Mouse (Mus musculus) embryonic facial prominence, embryonic 10.5 days (tissue): ENCODE results near the gene Lsm2. TPM values are rescaled to one million over a fixed set of nuclear protein-coding genes. Genes with fewer than 3 reads are reported as not detected.
"Not testable (repeated sequence)": the region's sequence is repeated elsewhere in the genome, so short reads cannot be mapped to it uniquely, and the experiment has no call there.

Experiments used
- DNase-seq: peaks from one replicate; pipeline ENCODE4 v3.0.0-alpha.2; 2017; ENCODE audit warnings: low spot score
- H3K27ac ChIP-seq: fragments of 300-500 bp; sonication (generic); replicated peaks from 2 replicates; pipeline ENCODE4 v1.5.1; 2016; ENCODE audit warnings: mild to moderate bottlenecking
- H3K27me3 ChIP-seq: fragments of 300-500 bp; sonication (generic); replicated peaks from 2 replicates; pipeline ENCODE4 v1.6.1; 2016; ENCODE audit warnings: low read depth, mild to moderate bottlenecking; ENCODE audit not compliant: poor library complexity, severe bottlenecking
- H3K36me3 ChIP-seq: fragments of 300-500 bp; sonication (generic); replicated peaks from 2 replicates; pipeline ENCODE4 v1.6.1; 2016; ENCODE audit warnings: mild to moderate bottlenecking, moderate library complexity
- H3K4me1 ChIP-seq: fragments of 300-500 bp; sonication (generic); 2 replicates; pipeline ENCODE4 v1.6.1; 2016
- H3K4me3 ChIP-seq: fragments of 300-500 bp; sonication (generic); 2 replicates; pipeline ENCODE4 v1.5.1; 2016; ENCODE audit warnings: mild to moderate bottlenecking, moderate library complexity
- H3K9me3 ChIP-seq: fragments of 300-500 bp; sonication (generic); 2 replicates; pipeline ENCODE4 v1.6.1; 2016; ENCODE audit warnings: mild to moderate bottlenecking
- WGBS: fragments of 180-500 bp; shearing (Covaris S2); methylation state at CpG from one replicate; pipeline ENCODE4 v1.1.7; 2016; 5-methylcytosine and 5-hydroxymethylcytosine counted together
- polyA plus RNA-seq: library from polyadenylated mRNA; unstranded; fragments of >200 nt; fragmentation: Nextera tagmentation; extraction: Ambion mirVana; gene quantifications from 2 replicates; pipeline ENCODE4 v1.2.1, GENCODE M21; 2016

Gene Lsm2
- 339 and 361 TPM in 2 replicates for polyA plus RNA-seq

GRCm38 (mm10) chr17:34981690-34982180 lies at the start of gene Lsm2:
Gene Lsm2, plus strand, starts transcription at chr17:34981862.
- peak; percentile 94 for DNase-seq
- H3K27ac ChIP-seq: peak within 1 kb of the TSS; percentile 99
- H3K4me1 ChIP-seq: peaks cover 20% of the 10 kb centered on the region
- no peaks in the 10 kb centered on the region for H3K9me3 ChIP-seq
- no peaks in the 10 kb centered on the region for H3K27me3 ChIP-seq
- H3K4me3 ChIP-seq: peak within 1 kb of the TSS; percentile 97
- WGBS: under 1% methylated on average over 58 of the region's 58 CpGs
- H3K36me3 ChIP-seq: peaks cover 46% of the 10 kb centered on the region

GRCm38 (mm10) chr17:34932287-34932686 lies 49.4 kb upstream of the Lsm2 start:
- H3K4me3 ChIP-seq: peak overlapping the region; percentile 82
- no peak overlapping the region for H3K27ac ChIP-seq
- DNase-seq: no peak
- 92% methylated on average over 8 of the region's 8 CpGs for WGBS
- H3K4me1 ChIP-seq: peaks cover 37% of the 10 kb centered on the region
- H3K27me3 ChIP-seq: 0 out of 2 replicates have a peak, but pooled peaks cover 4% of the 10 kb centered on the region
- H3K9me3 ChIP-seq: no peaks in the 10 kb centered on the region
- peaks cover 12% of the 10 kb centered on the region; the same call in 1 of the 2 replicates for H3K36me3 ChIP-seq

- 0 out of 2 replicates have a peak, but pooled peaks cover 4% of the 10 kb centered on the region for H3K27me3 ChIP-seq
- H3K4me1 ChIP-seq: peaks cover 37% of the 10 kb centered on the region
- WGBS: 50% methylated on average over 24 of the region's 24 CpGs
- H3K36me3 ChIP-seq: peaks cover 12% of the 10 kb centered on the region; the same call in 1 of the 2 replicates
- DNase-seq: peak; percentile 22
- H3K27ac ChIP-seq: peak overlapping the region; percentile 63; the same call in 1 of the 2 replicates
- no peaks in the 10 kb centered on the region for H3K9me3 ChIP-seq
- H3K4me3 ChIP-seq: peak overlapping the region; percentile 29; the same call in 1 of the 2 replicates
These were observed 47.6 kb upstream of the Lsm2 start for GRCm38 (mm10) chr17:34934031-34934430.

GRCm38 (mm10) chr17:34934830-34935229 lies 46.8 kb upstream of the Lsm2 start:
- Histone ChIP-seq H3K36me3 (peaks cover 12% of the 10 kb centered on the region; the same call in 1 of the 2 replicates), H3K9me3 (no peaks in the 10 kb centered on the region), H3K27ac (peak overlapping the region; percentile 63), H3K4me3 (peak overlapping the region; percentile 29; the same call in 1 of the 2 replicates), H3K4me1 (peaks cover 37% of the 10 kb centered on the region), H3K27me3 (0 out of 2 replicates have a peak, but pooled peaks cover 4% of the 10 kb centered on the region)
- no peak for DNase-seq
- 35% methylated on average over 8 of the region's 8 CpGs for WGBS

- WGBS: 88% methylated on average over 6 of the region's 6 CpGs
- no peaks in the 10 kb centered on the region for H3K9me3 ChIP-seq
- H3K4me3 ChIP-seq: no peak overlapping the region
- H3K27ac ChIP-seq: no peak overlapping the region
- no peaks in the 10 kb centered on the region for H3K27me3 ChIP-seq
- peaks cover 30% of the 10 kb centered on the region for H3K4me1 ChIP-seq
- no peak for DNase-seq
- H3K36me3 ChIP-seq: peaks cover 6% of the 10 kb centered on the region; the same call in 1 of the 2 replicates
These were observed 43.6 kb upstream of the Lsm2 start for GRCm38 (mm10) chr17:34937960-34938505.

GRCm38 (mm10) chr17:34941344-34942041 lies 40.2 kb upstream of the Lsm2 start:
- Histone ChIP-seq H3K36me3 (no peaks in the 10 kb centered on the region), H3K4me1 (peaks cover 8% of the 10 kb centered on the region), H3K4me3 (peak overlapping the region; percentile 52), H3K27ac (peak overlapping the region; percentile 80), H3K9me3 (no peaks in the 10 kb centered on the region), H3K27me3 (no peaks in the 10 kb centered on the region)
- peak; percentile 72 for DNase-seq
- 8% methylated on average over 15 of the region's 15 CpGs for WGBS

GRCm38 (mm10) chr17:34943128-34943815 lies 38.4 kb upstream of the Lsm2 start:
- Histone ChIP-seq H3K9me3 (no peaks in the 10 kb centered on the region), H3K36me3 (no peaks in the 10 kb centered on the region)
- 86% methylated on average over 4 of the region's 4 CpGs for WGBS

GRCm38 (mm10) chr17:34944362-34944761 lies 37.3 kb upstream of the Lsm2 start:
- Histone ChIP-seq H3K4me1 (peaks cover 8% of the 10 kb centered on the region), H3K27ac (no peak overlapping the region), H3K27me3 (no peaks in the 10 kb centered on the region)

More at GRCm38 (mm10) chr17:34943128-34943815, 38.4 kb upstream of the Lsm2 start:
- H3K4me1 ChIP-seq: peaks cover 8% of the 10 kb centered on the region
- H3K27ac ChIP-seq: no peak overlapping the region
- H3K27me3 ChIP-seq: no peaks in the 10 kb centered on the region
- no peak for DNase-seq
- no peak overlapping the region for H3K4me3 ChIP-seq

GRCm38 (mm10) chr17:34946486-34947140 lies 35.0 kb upstream of the Lsm2 start:
- Histone ChIP-seq H3K4me1 (peaks cover 13% of the 10 kb centered on the region), H3K9me3 (no peaks in the 10 kb centered on the region), H3K27me3 (no peaks in the 10 kb centered on the region), H3K36me3 (peaks cover 24% of the 10 kb centered on the region), H3K4me3 (no peak overlapping the region), H3K27ac (no peak overlapping the region)
- DNase-seq: no peak
- 89% methylated on average over 5 of the region's 5 CpGs for WGBS

More at GRCm38 (mm10) chr17:34944362-34944761, 37.3 kb upstream of the Lsm2 start:
- Histone ChIP-seq H3K36me3 (peaks cover 2% of the 10 kb centered on the region), H3K9me3 (no peaks in the 10 kb centered on the region), H3K4me3 (no peak overlapping the region)
- no peak for DNase-seq

GRCm38 (mm10) chr17:34947606-34948005 lies 34.1 kb upstream of the Lsm2 start:
- 0 out of 2 replicates have a peak overlapping the region, but pooled peaks have one; percentile 21 for H3K4me3 ChIP-seq
- H3K27me3 ChIP-seq: no peaks in the 10 kb centered on the region
- WGBS: 30% methylated on average over 8 of the region's 8 CpGs
- no peak overlapping the region for H3K27ac ChIP-seq
- DNase-seq: peak; percentile 62
- peaks cover 9% of the 10 kb centered on the region for H3K4me1 ChIP-seq
- no peaks in the 10 kb centered on the region for H3K9me3 ChIP-seq
- H3K36me3 ChIP-seq: peaks cover 26% of the 10 kb centered on the region

GRCm38 (mm10) chr17:34948721-34949552 lies 32.7 kb upstream of the Lsm2 start:
- H3K27ac ChIP-seq: not testable (repeated sequence)
- WGBS: 67% methylated on average over 9 of the region's 9 CpGs
- peak; percentile 23 for DNase-seq

More at GRCm38 (mm10) chr17:34948721-34949552, 32.7 kb upstream of the Lsm2 start:
- H3K4me3 ChIP-seq: peak overlapping the region; percentile 82; the same call in 1 of the 2 replicates
- H3K9me3 ChIP-seq, H3K4me1 ChIP-seq, H3K27me3 ChIP-seq: not testable (repeated sequence)
- peaks cover 26% of the 10 kb centered on the region for H3K36me3 ChIP-seq
